Mouse (Mus musculus) kidney, embryonic 16.5 days (tissue): ENCODE measurements around the gene Rab43. TPM values are rescaled to one million over a fixed set of nuclear protein-coding genes. Genes with fewer than 3 reads are reported as not detected.

ENCODE experiments used
- ATAC-seq: fragments of 200-750 bp; cut with Nextera tagmentation; 2 replicates; pipeline ENCODE4 v1.8.0; 2017; ENCODE audit warnings: moderate TSS enrichment; ENCODE audit not compliant: low FRiP score, low TSS enrichment
- H3K27ac ChIP-seq: fragments of 300-500 bp; sonication (generic); 2 replicates; pipeline ENCODE4 v1.5.1; 2014; ENCODE audit warnings: low read length
- H3K27me3 ChIP-seq: fragments of 300-500 bp; sonication (generic); 2 replicates; pipeline ENCODE4 v1.6.1; 2014; ENCODE audit warnings: low read length, control low read depth, mixed read lengths; ENCODE audit not compliant: insufficient read depth
- H3K36me3 ChIP-seq: fragments of 300-500 bp; sonication (generic); 2 replicates; pipeline ENCODE4 v1.6.1; 2014; ENCODE audit warnings: low read length, control low read depth, mixed read lengths; ENCODE audit not compliant: insufficient read depth
- H3K4me1 ChIP-seq: fragments of 300-500 bp; sonication (generic); 2 replicates; pipeline ENCODE4 v1.6.1; 2014; ENCODE audit warnings: low read length, control low read depth, mixed read lengths; ENCODE audit not compliant: insufficient read depth
- H3K4me2 ChIP-seq: fragments of 300-500 bp; sonication (generic); replicated peaks from 2 replicates; pipeline ENCODE4 v1.6.1; 2014; ENCODE audit warnings: low read depth, low read length
- H3K4me3 ChIP-seq: fragments of 300-500 bp; sonication (generic); 2 replicates; pipeline ENCODE4 v1.5.1; 2014; ENCODE audit warnings: mild to moderate bottlenecking, low read length
- H3K9ac ChIP-seq: fragments of 300-500 bp; sonication (generic); replicated peaks from 2 replicates; pipeline ENCODE4 v1.6.1; 2014; ENCODE audit warnings: low read length
- H3K9me3 ChIP-seq: fragments of 300-500 bp; sonication (generic); 2 replicates; pipeline ENCODE4 v1.6.1; 2016; ENCODE audit warnings: low read length, control low read depth
- WGBS: fragments of 180-500 bp; shearing (Covaris S2); extraction: QIAGEN DNeasy Blood & Tissue Kit; methylation state at CpG from one replicate; pipeline ENCODE4 v1.1.7; 2014; 5-methylcytosine and 5-hydroxymethylcytosine counted together
- polyA plus RNA-seq: library from polyadenylated mRNA; unstranded; fragments of >200 nt; fragmentation: Nextera tagmentation; extraction: Ambion mirVana; gene quantifications from 2 replicates; pipeline ENCODE4 v1.2.1, GENCODE M21; 2015

Rab43 gene
- polyA plus RNA-seq, 1 experiment from 2014 or later = 14.7 TPM

DNA sequence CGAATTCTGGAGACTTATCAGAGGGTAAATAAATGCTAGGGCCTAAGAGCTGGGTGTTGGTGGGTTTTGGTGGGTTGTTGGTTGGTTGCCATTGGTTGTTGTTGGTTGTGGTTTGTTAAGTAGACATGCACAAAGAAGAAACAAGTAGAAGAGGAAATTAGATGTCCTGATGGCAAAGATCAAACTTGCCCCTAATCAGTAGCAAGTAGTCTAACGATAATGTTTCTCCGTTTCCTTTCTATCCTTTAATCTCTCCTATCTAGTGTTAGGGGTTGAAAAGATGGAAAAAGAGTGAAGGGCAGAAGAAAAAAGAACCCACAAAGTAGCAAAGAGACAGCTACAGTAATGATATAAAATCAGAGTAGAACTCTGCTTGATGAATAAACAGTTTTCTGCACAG lies 67.3 kb downstream of the Rab43 start:
- Histone ChIP-seq H3K9ac (no peak overlapping the region), H3K4me3 (no peak overlapping the region), H3K36me3 (no peaks in the 10 kb centered on the region), H3K4me1 (peaks cover 10% of the 10 kb centered on the region), H3K4me2 (no peak overlapping the region), H3K27me3 (no peaks in the 10 kb centered on the region), H3K27ac (no peak overlapping the region), H3K9me3 (no peaks in the 10 kb centered on the region)
- no peak for ATAC-seq
- 79% methylated on average over 3 of the region's 3 CpGs for WGBS

- no peaks in the 10 kb centered on the region for H3K36me3 ChIP-seq
- H3K27me3 ChIP-seq = no peaks in the 10 kb centered on the region
- WGBS = 77% methylated on average over 5 of the region's 5 CpGs
- no peak for ATAC-seq
- peaks cover 12% of the 10 kb centered on the region for H3K4me1 ChIP-seq
- no peak overlapping the region for H3K4me3 ChIP-seq
- H3K9ac ChIP-seq = no peak overlapping the region
- H3K9me3 ChIP-seq = no peaks in the 10 kb centered on the region
- H3K27ac ChIP-seq = no peak overlapping the region
- no peak overlapping the region for H3K4me2 ChIP-seq
Observed at GRCm38 (mm10) chr6:87743281-87743680, 68.7 kb downstream of the Rab43 start.

- H3K36me3 ChIP-seq = no peaks in the 10 kb centered on the region
- no peak overlapping the region for H3K9ac ChIP-seq
- H3K27me3 ChIP-seq = no peaks in the 10 kb centered on the region
- no peak overlapping the region for H3K4me2 ChIP-seq
- H3K27ac ChIP-seq = no peak overlapping the region
- H3K4me1 ChIP-seq = peaks cover 13% of the 10 kb centered on the region
- no peaks in the 10 kb centered on the region for H3K9me3 ChIP-seq
- 79% methylated on average over 5 of the region's 5 CpGs for WGBS
- ATAC-seq = no peak
- H3K4me3 ChIP-seq = no peak overlapping the region
Observed at GRCm38 (mm10) chr6:87742804-87743203, 69.2 kb downstream of the Rab43 start.

DNA sequence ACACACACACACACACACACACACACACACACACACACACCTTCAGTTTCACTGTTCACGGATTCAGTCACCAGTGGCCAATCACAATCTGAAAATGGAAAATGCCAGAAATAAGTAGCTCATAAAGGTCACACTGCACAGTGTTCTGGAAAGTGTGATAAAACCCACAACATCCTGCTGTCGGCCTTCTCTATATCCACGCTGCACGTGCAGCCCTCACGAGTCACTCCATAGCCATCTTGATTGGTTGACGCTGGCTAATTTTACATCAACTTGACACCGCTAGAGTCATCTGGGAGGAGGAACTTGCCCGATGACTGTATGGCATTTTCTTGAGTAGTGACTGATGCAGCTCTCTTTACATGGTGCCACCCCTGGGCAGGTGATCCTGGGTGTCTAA lies 70.0 kb downstream of the Rab43 start:
- no peak overlapping the region for H3K4me3 ChIP-seq
- H3K36me3 ChIP-seq = no peaks in the 10 kb centered on the region
- H3K9me3 ChIP-seq = no peaks in the 10 kb centered on the region
- H3K4me1 ChIP-seq = peaks cover 12% of the 10 kb centered on the region
- H3K27me3 ChIP-seq = no peaks in the 10 kb centered on the region
- no peak for ATAC-seq
- WGBS = 91% methylated on average over 8 of the region's 8 CpGs
- no peak overlapping the region for H3K4me2 ChIP-seq
- H3K9ac ChIP-seq = no peak overlapping the region
- no peak overlapping the region for H3K27ac ChIP-seq

DNA sequence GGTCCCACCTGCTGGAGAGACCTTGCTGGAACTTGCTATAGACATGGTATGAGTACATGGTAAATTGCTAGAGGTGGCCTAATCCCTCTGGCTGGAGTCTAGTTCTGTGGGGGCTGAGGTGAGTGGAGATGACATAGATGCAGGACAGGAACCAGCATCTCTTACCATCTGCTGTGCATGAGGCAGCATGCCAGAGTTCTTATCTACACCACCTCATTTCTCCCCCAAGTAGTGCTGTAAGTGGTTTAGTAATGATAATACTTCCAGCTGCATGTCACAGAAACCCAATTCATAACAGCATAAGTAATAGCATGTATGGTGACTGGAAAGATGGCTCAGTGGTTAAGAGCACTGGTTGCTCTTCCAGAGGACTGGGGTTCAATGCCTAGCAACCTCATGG lies 71.5 kb downstream of the Rab43 start:
- no peaks in the 10 kb centered on the region for H3K9me3 ChIP-seq
- H3K27ac ChIP-seq = no peak overlapping the region
- H3K9ac ChIP-seq = no peak overlapping the region
- H3K4me2 ChIP-seq = no peak overlapping the region
- 0 out of 2 replicates have a peak, but pooled peaks cover 5% of the 10 kb centered on the region for H3K27me3 ChIP-seq
- no peak for ATAC-seq
- H3K4me3 ChIP-seq = no peak overlapping the region
- no peaks in the 10 kb centered on the region for H3K36me3 ChIP-seq
- peaks cover 3% of the 10 kb centered on the region; the same call in 1 of the 2 replicates for H3K4me1 ChIP-seq

DNA sequence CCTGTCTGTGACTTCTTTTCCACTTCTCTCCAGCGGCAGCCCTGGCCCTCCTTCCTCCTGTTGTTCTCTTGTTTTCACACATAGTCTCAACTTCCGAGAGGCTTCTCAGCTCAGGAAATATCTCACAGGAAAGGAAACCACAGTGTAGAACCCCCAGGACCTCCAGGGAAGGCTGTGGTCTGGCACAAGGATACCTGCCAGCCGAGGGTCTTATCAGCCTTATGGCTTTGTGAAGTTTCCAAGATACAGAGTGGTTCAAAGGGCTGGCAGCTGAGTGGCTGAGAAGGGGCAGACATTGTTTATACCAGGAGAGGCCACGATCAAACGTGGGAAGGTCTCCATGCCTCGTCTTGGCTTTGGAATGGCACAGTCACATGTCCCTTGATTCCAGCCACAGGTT lies 72.1 kb downstream of the Rab43 start:
- Histone ChIP-seq H3K9me3 (no peaks in the 10 kb centered on the region), H3K27me3 (0 out of 2 replicates have a peak, but pooled peaks cover 5% of the 10 kb centered on the region), H3K4me2 (no peak overlapping the region), H3K27ac (no peak overlapping the region), H3K4me3 (no peak overlapping the region), H3K36me3 (no peaks in the 10 kb centered on the region), H3K9ac (no peak overlapping the region), H3K4me1 (peaks cover 3% of the 10 kb centered on the region; the same call in 1 of the 2 replicates)
- WGBS = 53% methylated on average over 6 of the region's 6 CpGs
- no peak for ATAC-seq

Other genes starting within 250 kb of the Rab43 start
- 5.0 and 5.1 TPM in 2 replicates for gene Prokr1, start 221.4 kb downstream of the Rab43 start, polyA plus RNA-seq
- gene Aplf, start 140.0 kb downstream of the Rab43 start, polyA plus RNA-seq = 18.1 and 18.7 TPM in 2 replicates
- gene Efcc1, start 81.3 kb downstream of the Rab43 start, polyA plus RNA-seq = 1.4 and 2.0 TPM in 2 replicates
- 1.0 and 1.6 TPM in 2 replicates for gene Gp9, start 34.1 kb downstream of the Rab43 start, polyA plus RNA-seq
- gene Gm45140, start 23.6 kb upstream of the Rab43 start, polyA plus RNA-seq = 2.7 and 5.2 TPM in 2 replicates
- gene Isy1, start 26.6 kb upstream of the Rab43 start, polyA plus RNA-seq = 41.3 and 49.3 TPM in 2 replicates
- 1,037 and 1,064 TPM in 2 replicates for gene Cnbp, start 38.9 kb upstream of the Rab43 start, polyA plus RNA-seq
- 190 TPM in 2 replicates for gene Copg1, start 75.7 kb upstream of the Rab43 start, polyA plus RNA-seq
- gene Hmces, start 101.8 kb upstream of the Rab43 start, polyA plus RNA-seq = 62.5 and 67.1 TPM in 2 replicates
- gene H1fx, start 169.5 kb upstream of the Rab43 start, polyA plus RNA-seq = 12.6 and 13.3 TPM in 2 replicates
- 259 and 261 TPM in 2 replicates for gene Rab7, start 233.1 kb upstream of the Rab43 start, polyA plus RNA-seq